Mouse (Mus musculus): Measurements from ENCODE around the gene Desi2.

DNA sequence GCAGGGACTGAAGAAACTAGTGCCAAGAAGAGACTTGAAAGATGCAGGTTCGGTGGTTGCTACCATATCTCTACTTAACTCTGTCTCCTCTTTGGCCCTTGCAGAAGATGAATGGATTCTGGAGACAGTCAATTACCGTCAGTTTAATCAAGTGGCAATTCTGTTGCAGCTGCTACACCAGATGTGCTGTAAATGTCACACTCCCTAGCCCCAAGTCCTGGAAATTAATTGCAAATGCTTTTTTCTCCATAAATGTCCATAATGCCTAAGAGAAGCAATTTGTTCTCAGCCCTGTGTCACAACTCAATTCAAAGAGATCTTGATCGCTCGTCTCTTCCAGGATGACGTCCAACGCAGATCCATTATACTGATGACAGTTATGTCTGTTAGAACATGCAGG lies 83.4 kb downstream of the Desi2 start:
- no peak for TF ChIP-seq CTCF (IDR thresholded peaks at IDR 0.05)
- no peak for TF ChIP-seq EP300 (IDR thresholded peaks at IDR 0.05)
